Mouse (Mus musculus) lung, postnatal 0 days (tissue): ENCODE measurements around the gene Lingo4.

Experiments used
- CTCF ChIP-seq: IDR thresholded peaks from 2 replicates; pipeline ENCODE4 v1.5.1; 2016; ENCODE audit warnings: antibody characterized with exemption, mild to moderate bottlenecking
- EP300 ChIP-seq: IDR thresholded peaks from 2 replicates; pipeline ENCODE4 v1.6.1; 2016; ENCODE audit warnings: antibody characterized with exemption, mild to moderate bottlenecking, control low read depth

DNA sequence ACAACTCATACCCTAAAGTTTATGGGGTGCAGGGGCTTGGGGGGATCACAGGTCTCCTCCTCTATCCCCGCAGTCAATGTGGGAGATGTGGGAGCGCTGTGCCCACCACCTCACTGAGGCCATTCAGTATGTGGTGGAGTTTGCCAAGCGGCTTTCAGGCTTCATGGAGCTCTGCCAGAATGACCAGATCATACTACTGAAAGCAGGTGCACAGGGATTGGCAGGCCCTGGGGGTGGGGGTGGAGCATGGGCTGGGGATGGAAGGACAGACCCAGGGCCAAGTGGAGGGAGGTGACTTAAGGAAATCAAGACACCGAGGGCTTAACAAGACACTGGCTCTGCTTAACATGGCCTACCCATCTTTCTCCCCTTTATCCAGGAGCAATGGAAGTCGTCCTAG, 7.3 kb upstream of the Lingo4 start:
- TF ChIP-seq CTCF (no peak), EP300 (no peak)
